In genomic region chr1:192984333-192984732, GRCm38 (mm10) we compare ENCODE assay signal across 1 mouse cellular context.
TF ChIP-seq lines count a peak whose summit lies in the region.

No protein-coding gene starts in this region.

TF ChIP-seq in MEL, 35 proteins besides CTCF, POLR2A, EP300 and RAD21:
- no peak for TF ChIP-seq USF2 (IDR thresholded peaks at IDR 0.05; ENCODE audit: borderline replicate concordance in 1 of 2, insufficient read depth in 1 of 2, low read depth in 1 of 2, low read length in 2 of 2)
- TF ChIP-seq JUND (IDR thresholded peaks at IDR 0.05; ENCODE audit: low read depth, low read length), result no peak
- TF ChIP-seq ETS1 (IDR thresholded peaks at IDR 0.05; ENCODE audit: low read depth, low read length), result no peak
- TF ChIP-seq SIN3A (IDR thresholded peaks at IDR 0.05; ENCODE audit: low read length), result no peak
- TF ChIP-seq POLR2AphosphoS2 (IDR thresholded peaks at IDR 0.05; ENCODE audit: low read length), result no peak
- no peak for TF ChIP-seq MAZ (IDR thresholded peaks at IDR 0.05; ENCODE audit: low read depth, low read length)
- TF ChIP-seq CHD2 (IDR thresholded peaks at IDR 0.05; ENCODE audit: low read length), result no peak
- TF ChIP-seq UBTF (IDR thresholded peaks at IDR 0.05; ENCODE audit: borderline replicate concordance, insufficient read depth, low read depth, low read length), result no peak
- TF ChIP-seq MAX (IDR thresholded peaks at IDR 0.05; ENCODE audit: low read length), result no peak
- no peak for TF ChIP-seq MEF2A (IDR thresholded peaks at IDR 0.05; ENCODE audit: extremely low read depth, insufficient replicate concordance, low read depth, low read length, poor library complexity, severe bottlenecking)
